Mouse (Mus musculus): ENCODE data around the gene Tfcp2l1.

Gene Tfcp2l1

GRCm38 (mm10) chr1:118658716-118659115, 31.0 kb downstream of the Tfcp2l1 start:
- no peak for DNase-seq

- DNase-seq = no peak
Observed at GRCm38 (mm10) chr1:118660880-118661465, 33.2 kb downstream of the Tfcp2l1 start.

- no peak for DNase-seq
Observed at GRCm38 (mm10) chr1:118663062-118663461, 35.3 kb downstream of the Tfcp2l1 start.

- DNase-seq = no peak
Observed at GRCm38 (mm10) chr1:118667536-118667935, 39.8 kb downstream of the Tfcp2l1 start.

GRCm38 (mm10) chr1:118672196-118672595, 44.5 kb downstream of the Tfcp2l1 start:
- no peak for DNase-seq

- no peak for DNase-seq
Observed at GRCm38 (mm10) chr1:118674176-118674575, 46.4 kb downstream of the Tfcp2l1 start.

GRCm38 (mm10) chr1:118681980-118682379, 54.2 kb downstream of the Tfcp2l1 start:
- no peak for DNase-seq

- no peak for DNase-seq
Observed at GRCm38 (mm10) chr1:118683686-118684085, 55.9 kb downstream of the Tfcp2l1 start.

GRCm38 (mm10) chr1:118687726-118688125, 60.0 kb downstream of the Tfcp2l1 start:
- no peak for DNase-seq

GRCm38 (mm10) chr1:118689830-118690229, 62.1 kb downstream of the Tfcp2l1 start:
- no peak for DNase-seq

- DNase-seq = no peak
Observed at GRCm38 (mm10) chr1:118694436-118694835, 66.7 kb downstream of the Tfcp2l1 start.

GRCm38 (mm10) chr1:118697906-118698305, 70.2 kb downstream of the Tfcp2l1 start:
- no peak for DNase-seq

GRCm38 (mm10) chr1:118699118-118699890, 71.6 kb downstream of the Tfcp2l1 start:
- DNase-seq = no peak

GRCm38 (mm10) chr1:118699961-118700360, 72.2 kb downstream of the Tfcp2l1 start:
- DNase-seq = no peak

GRCm38 (mm10) chr1:118711606-118712005, 83.9 kb downstream of the Tfcp2l1 start:
- DNase-seq = no peak

- DNase-seq = no peak
Observed at GRCm38 (mm10) chr1:118716225-118716624, 88.5 kb downstream of the Tfcp2l1 start.

- DNase-seq = no peak
Observed at GRCm38 (mm10) chr1:118718055-118718454, 90.3 kb downstream of the Tfcp2l1 start.

- no peak for DNase-seq
Observed at GRCm38 (mm10) chr1:118719699-118720098, 92.0 kb downstream of the Tfcp2l1 start.

- no peak for DNase-seq
Observed at GRCm38 (mm10) chr1:118720474-118721095, 92.8 kb downstream of the Tfcp2l1 start.

GRCm38 (mm10) chr1:118727075-118727474, 99.3 kb downstream of the Tfcp2l1 start:
- DNase-seq = no peak

GRCm38 (mm10) chr1:118728796-118729195, 101.1 kb downstream of the Tfcp2l1 start:
- no peak for DNase-seq

Data from right cerebral cortex, postnatal 25 days (tissue).